Mouse (Mus musculus): ENCODE measurements around the gene Cat. TPM values are rescaled to one million over a fixed set of nuclear protein-coding genes. Genes with fewer than 3 reads are reported as not detected.

Gene Cat
- total RNA-seq, 2 experiments from 2014 or later: 301 to 478 TPM

DNA sequence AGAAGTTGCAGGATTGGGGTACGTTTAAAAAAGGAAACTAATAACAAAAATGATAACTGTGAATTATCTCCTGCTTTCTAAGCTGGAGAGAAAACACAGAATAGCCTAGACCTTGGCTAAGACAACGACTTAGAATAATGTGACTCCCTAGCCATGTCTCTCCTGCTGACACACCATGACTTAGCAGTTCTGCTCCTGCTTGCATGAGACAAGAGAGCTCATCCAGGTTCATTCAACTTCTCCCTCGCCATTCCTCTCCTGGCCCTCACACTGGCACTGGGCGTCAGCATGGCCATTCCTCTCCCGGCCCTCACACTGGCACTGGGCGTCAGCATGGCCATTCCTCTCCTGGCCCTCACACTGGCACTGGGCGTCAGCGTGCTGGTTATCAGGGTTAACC is 4.7 kb downstream of the Cat start:
- peak; percentile 63 for ATAC-seq (replicated peaks; ENCODE audit: low FRiP score, poor library complexity, severe bottlenecking)

DNA sequence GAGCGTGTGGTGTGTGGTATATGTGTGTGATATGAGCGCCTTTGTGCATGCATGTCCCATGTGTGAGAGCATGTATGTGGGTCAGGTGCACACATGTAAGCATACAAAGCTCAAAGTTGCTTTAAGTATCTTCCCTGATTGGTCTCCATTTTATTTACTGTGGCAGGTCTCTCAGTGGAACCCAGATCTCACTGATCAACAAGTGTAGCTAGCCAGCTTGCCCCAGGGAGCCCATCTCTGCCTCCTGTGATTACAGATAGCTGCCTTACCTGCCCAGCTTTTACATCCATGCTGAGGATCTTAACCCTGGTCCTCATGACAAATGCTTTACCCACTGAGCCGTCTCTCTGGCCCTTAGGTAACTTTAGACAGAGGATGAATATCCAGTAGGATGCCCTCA is 6.6 kb downstream of the Cat start:
- ATAC-seq (replicated peaks; ENCODE audit: low FRiP score, poor library complexity, severe bottlenecking): no peak

GRCm38 (mm10) chr2:103477456-103477855 is 7.5 kb downstream of the Cat start:
- ATAC-seq (replicated peaks; ENCODE audit: low FRiP score, poor library complexity, severe bottlenecking): no peak

DNA sequence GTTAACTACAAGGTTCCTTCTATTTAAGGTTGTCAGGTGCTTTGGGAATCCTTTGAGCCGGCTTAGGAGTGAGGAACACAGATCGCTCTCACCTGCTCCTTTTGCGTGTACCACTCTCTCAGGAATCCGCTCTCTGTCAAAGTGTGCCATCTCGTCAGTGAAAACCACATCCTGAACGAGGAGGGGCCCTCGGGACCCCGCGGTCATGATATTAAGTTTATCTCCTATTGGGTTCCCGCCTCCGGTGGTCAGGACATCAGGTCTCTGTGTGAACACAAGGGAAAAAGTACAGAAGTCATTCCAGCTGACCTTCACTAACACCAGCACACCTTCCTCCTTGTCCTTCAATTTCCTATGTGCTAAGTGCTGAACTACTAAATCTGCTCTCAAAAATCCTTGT is 8.3 kb downstream of the Cat start:
- ATAC-seq (replicated peaks; ENCODE audit: low FRiP score, poor library complexity, severe bottlenecking): no peak

DNA sequence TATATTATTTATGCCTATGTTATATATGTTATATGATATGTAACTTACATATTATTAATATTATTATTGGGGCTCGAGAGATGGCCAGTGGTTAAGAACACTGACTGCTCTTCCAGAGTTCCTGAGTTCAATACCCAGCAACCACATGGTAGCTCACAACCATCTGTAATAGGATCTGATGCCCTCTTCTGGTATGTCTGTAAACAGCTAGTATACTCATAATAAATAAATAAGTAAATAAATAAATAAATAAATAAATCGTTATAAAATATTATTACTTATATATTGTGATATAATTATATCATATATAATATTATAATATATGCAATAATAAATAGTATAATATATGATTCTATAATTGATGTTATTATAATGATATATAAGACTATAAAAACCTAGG is 8.8 kb downstream of the Cat start:
- no peak for ATAC-seq (replicated peaks; ENCODE audit: low FRiP score, poor library complexity, severe bottlenecking)

DNA sequence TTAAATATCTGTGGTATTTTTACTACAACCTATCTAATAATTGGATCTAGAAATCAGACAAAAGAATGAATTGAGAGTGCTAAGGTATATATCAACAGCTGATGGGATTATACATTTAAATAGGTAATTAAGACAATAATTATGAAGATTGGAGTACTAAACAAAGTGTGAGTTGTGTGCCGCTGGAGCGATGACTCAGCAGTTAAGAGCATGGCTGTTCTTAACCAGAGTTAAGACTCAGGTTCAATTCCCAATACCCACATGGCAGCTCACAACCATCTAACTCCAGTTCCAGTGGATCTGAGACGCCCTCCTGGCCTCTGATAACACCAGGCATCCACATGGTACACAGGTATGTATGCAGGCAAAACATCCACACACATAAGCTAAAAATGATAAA is 11.6 kb downstream of the Cat start:
- no peak for ATAC-seq (replicated peaks; ENCODE audit: low FRiP score, poor library complexity, severe bottlenecking)

- no peak for ATAC-seq (replicated peaks; ENCODE audit: low FRiP score, poor library complexity, severe bottlenecking)
Observed at GRCm38 (mm10) chr2:103466984-103467588, 17.9 kb downstream of the Cat start.

DNA sequence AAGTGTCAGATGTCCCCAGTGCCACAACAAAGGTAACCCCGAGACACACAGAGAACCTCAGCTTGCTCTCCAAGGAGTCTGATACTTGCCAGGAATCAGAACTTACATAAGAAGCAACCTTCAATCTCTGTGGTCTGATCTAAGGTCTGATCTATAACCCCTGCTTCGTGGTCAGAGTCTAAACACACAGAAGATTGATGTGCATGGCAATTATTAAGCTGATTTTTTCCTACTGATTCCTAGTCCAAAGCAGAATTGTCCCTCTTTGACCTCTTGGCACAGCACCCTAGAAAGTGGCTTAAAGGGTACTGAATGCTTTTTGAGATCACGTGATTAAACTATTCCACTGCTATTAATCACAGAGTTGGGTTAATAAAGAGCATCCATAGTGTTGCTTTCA is 18.7 kb downstream of the Cat start:
- ATAC-seq (replicated peaks; ENCODE audit: low FRiP score, poor library complexity, severe bottlenecking): no peak

GRCm38 (mm10) chr2:103465429-103465828 is 19.5 kb downstream of the Cat start:
- no peak for ATAC-seq (replicated peaks; ENCODE audit: low FRiP score, poor library complexity, severe bottlenecking)

- ATAC-seq (replicated peaks; ENCODE audit: low FRiP score, poor library complexity, severe bottlenecking): no peak
Observed at GRCm38 (mm10) chr2:103464524-103464923, 20.4 kb downstream of the Cat start.

DNA sequence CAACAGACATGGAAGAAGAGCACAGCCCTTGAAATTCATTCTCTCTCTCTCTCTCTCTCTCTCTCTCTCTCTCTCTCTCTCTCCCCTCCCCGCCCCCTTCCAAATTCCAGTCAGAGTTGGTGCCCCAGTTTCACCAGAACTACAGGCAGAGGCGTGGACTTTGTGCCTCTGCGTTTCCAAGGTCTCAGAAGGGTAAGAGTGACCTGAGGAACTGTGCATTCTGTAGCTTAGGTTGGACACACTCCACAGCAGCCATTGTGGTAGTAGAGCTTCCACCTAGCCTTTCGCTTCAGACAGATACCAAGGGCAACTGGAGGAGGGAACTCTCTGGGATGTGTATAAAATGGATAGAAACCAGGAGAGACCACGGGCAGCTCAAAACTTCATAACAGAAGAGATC is 22.2 kb downstream of the Cat start:
- no peak for ATAC-seq (replicated peaks; ENCODE audit: low FRiP score, poor library complexity, severe bottlenecking)

DNA sequence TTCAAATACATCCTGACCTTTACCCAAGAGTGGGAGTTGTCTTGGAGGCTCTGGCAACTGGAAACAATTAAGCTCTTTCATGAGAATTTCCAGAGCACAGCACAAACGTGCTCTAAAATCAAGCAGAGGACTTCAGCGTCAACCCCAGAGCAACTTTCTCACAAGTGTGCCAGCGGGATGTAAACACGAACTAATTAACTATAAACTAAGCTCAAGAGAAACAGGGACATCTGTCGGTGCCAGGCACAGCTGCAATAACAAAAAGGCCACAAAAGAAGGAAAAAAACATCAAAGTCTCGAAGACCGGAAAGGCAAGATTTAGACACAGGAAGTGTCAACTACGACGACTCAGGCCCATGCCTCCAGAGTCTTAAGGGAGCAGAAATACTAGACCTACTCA is 23.2 kb downstream of the Cat start:
- ATAC-seq (replicated peaks; ENCODE audit: low FRiP score, poor library complexity, severe bottlenecking): no peak

DNA sequence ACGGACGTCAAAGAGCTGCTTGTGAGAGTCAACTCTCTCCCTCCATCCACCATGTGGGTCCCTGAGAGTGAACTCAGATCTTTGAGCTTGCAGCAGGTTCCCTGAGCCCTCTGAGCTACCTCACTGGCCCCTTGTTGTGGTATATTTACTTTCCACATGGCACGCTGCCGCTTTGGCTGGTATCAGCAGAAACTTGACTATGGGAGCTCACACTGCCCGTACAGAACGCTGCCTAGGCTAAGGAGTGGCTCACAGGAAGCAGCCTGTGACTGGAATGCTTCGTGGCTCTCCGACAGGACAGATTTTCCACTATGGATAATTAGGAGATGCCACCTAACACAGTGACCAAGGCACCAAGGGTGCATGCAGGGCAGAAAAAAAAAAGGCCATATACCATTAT is 23.8 kb downstream of the Cat start:
- ATAC-seq (replicated peaks; ENCODE audit: low FRiP score, poor library complexity, severe bottlenecking): no peak

- ATAC-seq (replicated peaks; ENCODE audit: low FRiP score, poor library complexity, severe bottlenecking): no peak
Observed at GRCm38 (mm10) chr2:103459069-103459468, 25.9 kb downstream of the Cat start.

GRCm38 (mm10) chr2:103457628-103458027 is 27.3 kb downstream of the Cat start:
- ATAC-seq (replicated peaks; ENCODE audit: low FRiP score, poor library complexity, severe bottlenecking): no peak

DNA sequence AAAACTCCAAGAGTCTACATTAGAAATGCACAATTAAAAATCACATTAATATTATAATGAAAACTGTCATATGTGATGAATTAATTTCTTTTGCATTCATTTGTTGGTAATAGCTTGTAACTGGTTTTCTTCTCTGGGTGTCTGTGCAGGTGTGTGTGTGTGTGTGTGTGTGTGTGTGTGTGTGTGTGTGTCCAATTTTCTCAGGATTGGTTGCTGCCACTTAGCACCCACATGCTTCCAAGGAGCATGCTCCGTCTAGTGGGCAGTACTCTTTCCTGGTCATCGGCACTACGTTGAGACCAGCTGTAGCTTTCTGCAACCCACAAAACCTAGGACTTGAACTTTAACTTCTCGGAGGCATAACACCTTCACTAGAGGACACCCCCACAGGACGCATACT is 27.9 kb downstream of the Cat start:
- no peak for ATAC-seq (replicated peaks; ENCODE audit: low FRiP score, poor library complexity, severe bottlenecking)

DNA sequence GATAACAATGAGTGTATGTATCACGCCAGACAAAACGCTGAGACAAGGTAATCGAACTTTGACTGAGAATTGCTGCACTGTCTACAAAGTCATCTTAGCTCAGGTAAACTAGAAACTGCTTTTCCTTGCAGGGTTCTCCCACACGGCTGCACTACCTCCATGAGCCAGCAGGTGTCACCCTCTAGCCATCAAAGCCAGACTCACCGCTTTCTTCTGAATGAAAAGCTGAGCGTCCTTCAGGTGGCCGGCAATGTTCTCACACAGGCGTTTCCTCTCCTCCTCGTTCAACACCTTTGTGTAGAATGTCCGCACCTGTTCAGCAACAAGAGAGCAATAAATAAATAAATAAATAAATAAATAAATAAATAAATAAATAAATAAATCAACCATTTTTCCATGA is 28.3 kb downstream of the Cat start:
- ATAC-seq (replicated peaks; ENCODE audit: low FRiP score, poor library complexity, severe bottlenecking): peak; percentile 67

GRCm38 (mm10) chr2:103455748-103456147 is 29.2 kb downstream of the Cat start:
- ATAC-seq (replicated peaks; ENCODE audit: low FRiP score, poor library complexity, severe bottlenecking): no peak

GRCm38 (mm10) chr2:103452550-103452949 is 32.4 kb downstream of the Cat start:
- no peak for ATAC-seq (replicated peaks; ENCODE audit: low FRiP score, poor library complexity, severe bottlenecking)

DNA sequence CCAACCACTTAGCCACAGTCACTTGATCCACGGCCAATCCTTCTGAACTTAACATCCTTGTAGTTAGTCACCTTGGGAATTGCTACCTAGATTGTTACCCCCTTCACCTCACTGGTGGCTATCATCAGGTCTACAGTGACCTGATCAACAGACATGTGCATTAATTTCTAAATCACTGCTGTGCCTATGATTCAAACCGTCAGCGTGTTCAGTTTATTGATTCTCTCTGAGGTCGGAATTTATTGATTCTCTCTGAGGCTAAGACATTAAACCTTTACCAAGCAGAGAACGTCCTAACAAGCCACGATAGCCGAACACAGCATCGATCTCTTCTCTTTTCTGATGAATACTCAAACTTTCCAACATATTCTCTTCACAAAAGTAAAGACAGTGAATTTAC is 34.7 kb downstream of the Cat start:
- ATAC-seq (replicated peaks; ENCODE audit: low FRiP score, poor library complexity, severe bottlenecking): no peak

DNA sequence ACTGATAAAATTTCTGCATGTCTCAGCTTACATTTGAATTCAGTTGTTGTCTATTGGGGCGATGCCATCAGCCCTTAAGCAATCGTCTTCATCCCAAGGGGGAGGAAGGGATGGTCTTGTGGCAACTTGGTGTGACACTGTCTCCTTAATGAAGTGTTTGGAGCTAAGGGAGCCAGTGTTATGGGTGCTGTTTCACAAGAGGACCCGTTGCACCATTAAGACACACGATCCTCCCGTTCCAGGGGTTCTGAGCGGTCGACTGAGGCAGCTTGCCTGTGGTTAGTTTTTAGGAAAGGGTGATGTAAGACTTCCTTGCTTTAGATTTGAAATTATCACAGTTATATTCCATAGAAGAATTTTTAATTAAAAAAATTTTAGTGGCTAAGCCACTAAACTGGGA is 35.1 kb downstream of the Cat start:
- no peak for ATAC-seq (replicated peaks; ENCODE audit: low FRiP score, poor library complexity, severe bottlenecking)

DNA sequence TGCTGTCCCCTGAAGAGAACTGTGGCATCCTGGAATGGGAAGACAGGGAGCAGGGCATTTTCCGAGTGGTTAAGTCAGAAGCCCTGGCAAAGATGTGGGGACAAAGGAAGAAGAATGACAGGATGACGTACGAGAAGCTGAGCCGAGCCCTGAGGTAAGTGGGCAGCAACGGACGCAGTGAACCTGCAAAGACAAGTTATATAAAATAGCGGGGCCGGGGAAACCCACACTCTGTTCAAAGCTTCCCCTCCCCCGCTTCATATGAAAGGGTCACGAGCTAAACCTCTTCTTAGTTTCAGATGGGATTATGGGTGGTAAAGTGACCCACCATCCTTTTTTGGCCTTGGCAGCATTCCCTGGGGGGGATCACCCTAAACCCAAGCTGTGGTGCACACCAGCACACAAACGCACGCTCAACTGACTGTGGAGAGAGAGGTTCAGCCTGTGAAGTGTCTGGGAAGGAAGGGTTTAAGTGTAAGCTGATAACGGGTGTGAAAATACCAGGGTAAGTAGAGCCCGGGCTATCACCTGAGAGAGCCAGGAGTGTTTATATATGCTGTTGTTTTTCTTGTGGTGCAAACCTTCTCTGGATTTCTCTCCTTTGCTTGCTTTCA is 35.9 kb downstream of the Cat start:
- ATAC-seq (replicated peaks; ENCODE audit: low FRiP score, poor library complexity, severe bottlenecking): no peak

Measured in erythroblast, adult 5-6 weeks (primary cell).